Mouse (Mus musculus) layer of hippocampus, postnatal 36 days (tissue): ENCODE data around the gene Ebf3. TPM values are rescaled to one million over a fixed set of nuclear protein-coding genes. Genes with fewer than 3 reads are reported as not detected.

ENCODE experiments used
- DNase-seq, 2 experiments: peaks; one replicate each; pipeline ENCODE4 v3.0.0; 2022
- total RNA-seq, 2 experiments: library from RNA; stranded (reverse); gene quantifications; 2 replicates each; pipeline ENCODE4 v1.2.3; 2021

Gene Ebf3
- total RNA-seq, 2 experiments from 2014 or later = 0.38 to 0.60 TPM

DNA sequence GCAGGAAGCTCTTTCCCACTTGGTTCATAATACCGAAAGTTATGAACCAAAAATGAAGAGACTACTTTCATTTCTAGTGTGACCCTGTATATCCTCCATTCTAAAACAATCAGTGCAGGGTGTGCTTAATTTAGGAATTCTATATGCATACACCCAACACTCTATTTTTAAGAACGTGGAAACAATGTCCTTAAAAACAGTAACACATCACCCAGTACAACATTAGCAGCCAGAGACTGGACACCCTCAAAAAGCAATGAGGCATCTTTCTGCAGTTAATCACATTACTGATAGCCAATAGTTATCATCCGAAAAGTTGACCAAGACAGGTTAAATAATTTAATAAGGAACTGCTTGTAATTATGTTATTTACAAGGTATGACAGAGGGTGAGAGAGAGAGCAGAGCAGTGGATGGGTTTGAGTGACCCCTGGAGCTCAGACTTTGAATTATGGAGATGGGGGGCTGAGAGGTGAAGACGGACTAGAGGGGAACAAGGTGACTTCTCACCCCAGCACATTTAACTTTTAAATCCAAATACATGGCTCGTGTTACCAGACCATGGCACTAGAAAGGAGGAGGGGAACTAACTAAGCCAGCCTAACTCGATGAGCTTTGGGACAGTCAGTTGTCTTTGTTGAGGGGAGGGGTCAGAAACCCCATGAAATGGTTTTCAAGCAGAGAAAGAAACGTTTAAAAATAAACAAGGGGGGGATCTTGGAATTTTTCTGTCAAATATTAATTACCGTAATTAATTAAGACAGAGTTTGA lies 2.7 kb downstream of the Ebf3 start:
- DNase-seq = no peak

DNA sequence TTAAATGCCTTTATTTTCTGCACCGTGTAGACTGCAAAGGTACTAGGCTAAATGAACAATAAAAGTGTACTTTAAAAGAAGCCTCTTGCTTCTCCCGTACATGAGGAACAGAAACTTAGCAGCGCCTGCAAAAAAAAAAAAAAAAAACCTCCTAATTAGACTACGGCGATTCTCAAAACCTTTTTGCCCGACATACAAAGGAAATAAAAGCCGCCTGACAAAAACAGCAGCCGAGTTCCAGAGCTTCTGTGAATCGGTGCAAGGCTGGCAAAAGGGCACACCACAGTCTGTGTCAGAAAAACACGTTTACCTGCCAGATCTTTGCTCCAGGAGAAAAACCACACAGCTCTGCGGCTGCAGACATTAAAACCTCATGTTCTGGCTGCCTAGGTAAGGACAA lies 3.4 kb downstream of the Ebf3 start:
- no peak for DNase-seq

DNA sequence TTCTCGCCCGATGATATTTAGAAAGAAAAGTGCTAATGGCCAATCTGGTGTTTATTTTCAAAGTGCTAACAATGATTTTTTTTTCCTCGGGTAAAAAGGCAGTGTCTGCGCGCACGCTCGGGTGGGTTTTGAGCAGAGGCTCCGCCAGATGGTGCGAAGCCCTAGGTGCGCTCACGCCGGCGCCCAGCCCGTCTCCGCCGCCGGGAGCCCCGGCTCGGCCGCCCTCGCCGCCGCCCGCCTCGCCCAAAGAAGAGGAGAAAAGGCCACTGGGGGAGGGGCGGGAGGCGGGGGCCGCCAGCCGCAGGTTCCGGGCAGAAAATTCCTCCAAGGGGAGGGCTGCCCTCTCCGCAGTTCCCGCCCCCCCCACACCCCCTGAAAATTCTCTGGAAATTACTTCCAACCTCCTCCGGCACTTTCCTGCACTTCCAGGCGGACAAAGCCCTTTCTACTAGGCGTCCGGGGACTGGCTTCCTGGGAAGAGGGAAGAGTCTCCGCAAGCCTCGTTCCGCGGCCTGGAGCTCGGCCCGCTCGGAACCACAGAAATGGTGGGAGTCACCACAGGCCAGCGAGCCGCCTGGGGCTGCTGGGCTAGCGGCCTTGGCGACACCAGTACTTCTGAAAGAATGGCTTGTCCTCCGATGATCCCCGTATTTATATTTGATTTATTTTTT lies 4.0 kb downstream of the Ebf3 start:
- no peak for DNase-seq

DNA sequence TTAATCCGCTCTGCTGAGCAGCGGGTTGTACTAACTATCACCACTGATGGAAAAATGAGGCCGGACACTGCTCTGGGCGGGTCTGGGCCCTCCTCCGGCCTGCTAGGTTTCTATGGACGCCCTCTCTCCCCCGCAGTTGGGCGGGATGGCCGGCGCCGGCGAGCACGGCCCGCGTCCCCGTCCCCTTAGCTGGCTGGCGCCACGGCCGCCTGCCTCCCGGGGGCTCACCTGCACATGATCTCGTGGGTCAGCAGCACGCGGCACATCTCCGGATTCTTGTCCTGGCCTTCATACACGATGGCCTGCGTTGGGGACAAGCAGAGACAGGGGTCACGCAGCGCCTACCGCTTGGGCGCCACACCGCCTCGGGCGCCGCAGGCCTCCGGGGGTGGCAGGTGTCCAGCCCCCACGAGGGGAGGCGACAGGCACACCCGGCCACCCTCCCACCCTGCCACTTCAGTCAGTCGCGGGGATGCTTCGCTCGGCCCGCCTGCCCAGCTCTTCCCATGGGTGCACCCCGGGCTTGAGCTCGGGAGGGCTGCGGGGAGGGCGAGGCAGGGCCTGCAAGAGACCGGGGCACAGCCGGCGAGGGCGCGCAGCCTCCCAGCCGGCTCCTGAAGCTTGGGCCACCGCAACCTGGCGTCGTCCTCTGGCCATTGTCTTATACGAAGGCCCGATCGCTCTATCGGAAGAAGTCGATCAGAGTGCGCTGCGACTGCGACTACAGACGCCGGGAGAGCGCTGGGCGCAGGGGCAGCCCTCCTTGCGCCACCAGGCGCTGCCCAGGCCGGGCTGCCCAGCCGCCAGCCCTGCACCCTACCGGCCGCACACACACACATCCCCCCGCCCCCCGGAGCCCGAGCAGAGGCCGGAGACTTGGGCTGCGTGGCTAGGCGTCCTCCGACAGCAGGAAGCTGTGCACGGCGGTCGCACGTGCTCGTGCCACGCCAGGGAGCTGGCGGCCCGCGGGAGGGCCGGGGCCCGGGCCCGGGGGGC lies 4.9 kb downstream of the Ebf3 start:
- no peak for DNase-seq

DNA sequence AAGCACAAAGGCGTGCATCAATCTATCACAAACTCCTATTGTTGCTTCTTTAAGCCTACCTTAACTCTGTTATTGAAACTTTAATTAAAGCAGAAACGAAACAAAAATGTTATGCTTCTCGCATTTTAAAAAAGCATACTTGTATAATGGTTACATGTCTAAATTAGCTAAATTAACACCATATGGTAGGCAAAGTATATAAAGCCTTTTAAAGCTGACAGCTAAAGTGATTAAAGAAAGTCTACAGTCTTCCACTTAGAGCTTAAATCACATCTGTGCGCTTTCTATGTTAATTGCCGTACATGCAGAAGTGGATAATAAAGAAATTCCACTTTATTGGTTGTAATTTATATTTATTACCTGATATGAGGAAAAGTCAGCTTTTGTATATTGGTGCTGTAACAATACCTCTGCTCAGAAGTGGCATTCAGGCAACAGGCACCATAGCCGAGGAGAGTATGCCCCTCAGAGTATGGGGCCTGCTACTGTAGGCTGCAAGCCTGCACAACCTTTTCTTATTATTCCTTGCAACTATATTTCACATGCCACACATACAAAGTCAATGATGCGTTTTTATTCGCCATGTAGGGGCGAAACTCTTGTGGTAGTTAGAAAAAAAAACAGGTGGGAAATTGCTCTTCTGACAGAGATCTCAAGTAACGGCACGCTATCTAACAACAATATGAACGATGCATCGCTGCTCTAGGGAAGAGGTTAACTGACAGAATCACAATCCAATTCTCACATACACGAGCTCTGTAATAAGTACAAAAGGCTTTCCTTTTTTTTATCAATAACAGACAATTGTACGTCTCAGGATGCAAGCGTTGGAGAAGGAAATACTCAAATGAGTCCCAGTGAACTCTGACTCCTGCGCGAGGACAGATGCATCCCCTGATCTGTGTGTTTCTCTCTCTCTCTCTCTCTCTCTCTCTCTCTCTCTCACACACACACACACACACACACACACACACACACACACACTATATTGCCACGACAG lies 5.9 kb downstream of the Ebf3 start:
- DNase-seq = no peak

DNA sequence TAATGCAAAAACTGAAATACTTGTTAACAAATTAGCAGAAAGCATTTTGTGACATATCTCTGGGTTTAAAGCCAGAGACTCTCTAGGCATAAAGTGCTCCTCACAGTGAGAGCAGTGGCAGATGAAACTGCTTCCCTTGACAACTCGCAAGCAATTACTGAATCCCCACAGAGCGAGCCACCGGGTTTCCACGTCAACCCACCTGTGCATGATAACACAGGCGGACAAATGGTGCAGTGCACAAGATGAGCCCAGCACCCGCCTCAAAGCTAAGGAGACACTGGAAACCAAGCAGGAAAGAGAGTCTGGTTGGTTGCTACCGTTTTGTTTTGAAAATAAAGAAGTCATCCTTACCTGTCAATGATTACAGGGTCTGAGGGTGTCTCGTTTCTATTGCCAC lies 7.1 kb downstream of the Ebf3 start:
- no peak for DNase-seq

DNA sequence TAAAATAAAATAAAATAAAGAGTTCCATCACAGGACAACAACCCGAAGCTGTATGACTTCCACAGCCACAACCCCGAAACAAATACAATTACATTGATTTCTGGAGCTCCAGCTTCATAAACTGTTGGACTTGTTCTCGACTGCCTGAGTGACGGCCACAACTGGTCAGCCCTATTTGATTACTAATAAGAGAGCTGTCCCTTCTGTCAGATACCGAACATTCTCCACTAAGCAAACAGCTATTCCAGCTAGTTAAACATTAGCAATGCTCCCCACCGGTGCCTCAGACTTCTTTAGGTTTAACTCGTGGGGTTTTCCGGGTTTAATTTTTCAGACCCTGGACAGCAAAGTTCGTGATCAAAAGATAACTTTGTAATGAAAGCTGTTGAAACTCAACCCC lies 8.1 kb downstream of the Ebf3 start:
- DNase-seq = no peak

DNA sequence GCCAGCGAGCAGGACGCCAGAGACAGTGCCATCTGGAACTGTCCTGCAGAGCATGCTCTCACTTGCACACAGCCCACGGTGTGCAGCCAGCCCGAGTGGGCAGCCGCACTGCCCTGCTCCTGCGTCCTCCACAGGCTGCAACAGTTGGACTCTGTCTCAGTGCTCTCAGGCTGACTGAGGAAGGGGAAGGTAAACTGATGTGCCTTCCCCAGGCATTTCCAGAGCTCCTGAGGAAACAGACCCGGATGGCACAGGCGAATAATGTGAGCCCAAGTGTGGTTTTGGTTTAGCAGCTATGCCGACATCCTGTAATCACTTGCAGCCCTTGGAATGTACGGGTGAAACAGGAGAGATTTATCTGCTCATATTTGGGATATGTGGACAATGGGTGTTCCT lies 10.5 kb downstream of the Ebf3 start:
- DNase-seq = no peak

DNA sequence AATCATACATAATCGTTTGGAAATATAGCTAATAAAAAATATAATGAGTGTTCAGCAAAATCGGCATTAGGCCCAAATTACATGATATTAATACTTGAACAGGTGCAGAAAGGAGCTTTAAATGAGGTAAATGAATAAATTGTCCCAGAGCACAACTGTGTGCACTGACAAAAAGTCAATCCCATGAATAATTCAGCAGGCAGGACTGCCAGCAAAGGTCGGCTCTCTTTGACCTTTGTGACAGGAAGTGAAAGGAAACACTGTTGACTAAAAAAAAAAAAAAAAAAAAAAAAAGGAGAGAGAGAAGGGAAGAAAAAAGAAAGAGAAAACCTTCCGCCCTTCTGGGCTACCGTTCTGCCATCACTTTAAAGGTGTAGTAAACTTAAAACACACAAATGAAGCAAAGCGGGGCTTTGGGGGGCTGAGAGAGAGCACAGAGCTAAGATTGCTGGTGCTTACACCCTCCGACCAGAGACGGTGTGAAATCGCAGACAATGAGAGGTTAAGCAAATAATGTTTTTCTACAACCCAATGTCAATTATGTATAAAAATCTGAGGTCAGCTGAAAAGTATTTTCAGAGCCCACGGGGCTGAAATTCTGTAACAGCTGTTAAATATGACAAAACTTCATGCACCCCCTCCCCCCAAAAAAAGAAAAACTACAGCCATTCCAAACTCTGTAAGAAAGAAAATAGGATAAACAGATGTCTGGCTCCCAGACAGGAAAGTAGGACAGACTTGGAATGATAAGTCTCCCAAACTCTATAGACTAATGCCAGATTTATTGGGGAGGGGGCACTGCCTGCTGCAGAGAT lies 11.1 kb downstream of the Ebf3 start:
- no peak for DNase-seq

DNA sequence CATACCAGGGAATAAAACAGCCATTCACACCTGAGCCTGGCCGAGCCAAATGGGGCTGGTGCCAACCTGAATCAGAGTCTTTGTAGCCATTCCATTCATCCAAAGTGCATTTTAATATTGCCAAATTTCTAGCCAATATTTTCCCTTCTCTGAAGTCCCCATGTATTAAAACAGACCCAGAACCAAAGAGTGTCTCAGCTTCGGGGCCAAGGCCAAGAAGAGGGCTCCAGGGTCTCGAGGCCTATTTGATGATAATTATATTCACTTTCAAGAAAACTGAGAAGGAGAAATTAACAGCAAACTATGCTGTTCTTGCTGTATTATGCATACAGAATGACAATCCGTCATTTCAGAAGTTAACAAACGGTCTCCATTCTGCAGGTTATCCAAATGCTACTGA lies 12.1 kb downstream of the Ebf3 start:
- no peak for DNase-seq

DNA sequence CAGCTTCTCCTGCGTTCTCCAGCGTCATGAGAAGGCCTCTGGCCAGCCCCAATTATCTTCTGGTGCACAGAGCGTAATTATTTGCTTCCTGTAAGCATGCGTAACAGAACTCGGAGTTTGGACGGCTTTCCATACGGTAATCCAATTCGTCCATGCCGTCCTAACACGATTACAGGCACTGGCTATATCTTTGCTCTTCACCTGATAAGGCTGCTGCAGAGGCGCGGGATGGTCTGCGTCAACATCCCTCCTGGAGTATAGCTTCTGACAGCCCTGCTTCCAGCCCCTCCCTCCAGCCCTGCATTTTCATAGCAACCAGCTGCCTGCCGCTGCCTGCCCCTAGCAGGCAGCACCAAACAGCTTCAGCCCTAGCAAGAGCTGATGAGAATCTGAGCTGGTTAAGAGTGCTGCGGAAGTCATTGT lies 12.9 kb downstream of the Ebf3 start:
- no peak for DNase-seq

DNA sequence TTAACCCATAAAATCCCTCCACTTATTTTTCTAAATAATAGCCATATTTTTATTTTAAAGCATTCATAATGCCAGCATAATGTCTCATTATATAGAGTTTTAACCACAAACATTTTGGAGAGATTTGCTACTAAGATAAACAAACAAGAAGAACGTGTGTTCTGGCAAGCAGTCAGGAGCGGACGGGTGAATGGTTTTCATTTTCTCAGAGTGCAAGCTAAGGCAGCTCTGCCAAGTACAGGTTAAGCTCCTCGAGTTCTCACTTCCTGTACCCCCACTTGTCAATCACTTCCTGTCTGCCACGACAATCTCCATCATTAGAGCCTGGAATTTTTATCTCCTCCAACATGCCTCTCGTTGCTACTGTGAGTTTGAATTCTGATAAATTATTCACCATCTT lies 13.4 kb downstream of the Ebf3 start:
- no peak for DNase-seq

DNA sequence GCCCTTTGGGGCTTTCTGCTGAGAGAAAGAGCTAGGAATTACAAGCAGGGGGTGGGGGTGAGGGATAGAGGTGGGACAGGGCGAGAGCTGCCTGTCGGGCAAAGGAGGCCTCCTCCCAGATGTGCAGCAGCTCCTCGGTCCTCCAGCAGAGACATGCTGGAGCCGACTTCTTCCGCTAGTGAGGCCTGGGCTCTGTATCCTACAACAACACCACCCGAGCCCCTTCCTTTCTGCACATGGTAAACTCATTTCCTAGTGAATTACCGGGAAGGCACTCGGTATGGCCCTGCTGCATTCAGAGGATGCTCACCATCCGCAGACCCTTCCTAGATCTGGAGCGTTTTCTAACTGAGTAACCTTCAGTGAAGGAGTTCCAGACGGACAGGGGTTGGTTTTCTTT lies 14.1 kb downstream of the Ebf3 start:
- no peak for DNase-seq

DNA sequence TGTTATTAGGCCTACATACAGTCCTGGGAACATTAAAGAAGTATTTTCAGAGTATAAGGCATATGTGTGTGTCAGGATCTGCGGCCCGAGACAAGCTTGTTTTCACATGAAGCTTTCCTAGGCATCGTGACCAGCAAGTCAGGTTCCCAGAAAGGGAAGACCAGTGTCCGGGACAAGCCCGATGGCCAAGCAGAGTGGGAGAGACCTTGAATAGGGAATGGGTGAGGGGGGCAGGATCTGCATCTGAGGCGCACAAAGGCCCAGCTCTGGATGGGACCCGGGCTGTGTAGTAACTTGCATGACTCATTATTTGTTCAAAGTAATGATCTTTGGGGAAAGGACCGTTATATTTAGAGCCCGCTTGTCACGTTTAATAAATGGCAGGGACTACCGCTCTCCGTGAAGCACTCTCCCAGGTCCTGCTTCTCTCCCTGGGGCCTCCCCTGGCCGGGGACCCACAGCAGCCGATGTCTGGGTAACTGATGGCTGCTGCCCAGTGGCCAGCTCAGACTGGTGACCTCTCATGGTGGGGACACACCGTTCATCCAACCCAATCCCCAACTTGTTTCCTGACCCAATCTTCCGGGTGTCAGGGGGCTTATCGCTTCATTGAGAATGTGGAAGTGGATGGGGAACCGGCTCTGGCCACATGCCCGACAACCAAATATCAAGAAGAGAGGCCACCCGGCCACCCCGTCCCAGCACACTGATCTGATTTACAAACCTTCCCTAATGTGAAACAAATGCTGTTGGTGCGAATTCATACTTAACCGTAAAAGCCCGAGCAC lies 16.5 kb downstream of the Ebf3 start:
- no peak for DNase-seq

DNA sequence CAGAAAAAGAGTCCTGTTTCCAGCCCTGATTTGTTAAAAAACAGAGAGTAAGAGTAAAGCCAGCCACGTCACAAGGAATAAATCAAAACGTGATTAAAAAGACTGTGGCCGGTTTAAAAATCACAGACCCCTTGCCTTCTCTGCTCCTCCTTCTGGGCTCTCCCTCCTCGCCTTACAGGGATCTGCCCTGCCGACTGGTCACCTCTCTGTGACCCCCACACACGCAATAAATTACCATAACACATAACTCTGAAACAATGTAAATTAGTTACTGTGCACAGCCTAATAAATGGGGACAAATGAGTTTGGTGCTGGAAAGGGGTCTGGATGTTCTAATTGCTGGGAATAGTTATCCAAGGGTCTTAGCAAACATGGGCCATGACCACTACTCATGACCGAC lies 17.1 kb downstream of the Ebf3 start:
- DNase-seq = no peak

DNA sequence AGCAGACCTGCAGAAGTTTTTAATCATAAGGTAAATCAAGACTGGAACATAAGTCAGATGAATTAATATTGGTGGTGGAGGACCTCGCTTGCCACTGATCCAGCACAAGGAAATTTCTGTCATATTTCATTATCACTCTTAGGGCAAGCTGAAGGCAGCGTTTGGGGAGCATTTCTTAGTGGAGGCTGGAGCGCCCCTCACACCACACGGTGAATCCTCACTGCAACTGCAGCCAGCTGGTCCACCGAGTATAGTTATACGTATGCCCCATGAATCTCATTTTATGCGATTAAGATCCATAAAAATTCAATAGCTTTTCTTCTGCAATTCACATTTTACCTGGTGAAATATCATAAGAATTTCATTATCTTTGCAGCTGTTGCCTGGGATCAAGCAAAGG lies 18.6 kb downstream of the Ebf3 start:
- no peak for DNase-seq

DNA sequence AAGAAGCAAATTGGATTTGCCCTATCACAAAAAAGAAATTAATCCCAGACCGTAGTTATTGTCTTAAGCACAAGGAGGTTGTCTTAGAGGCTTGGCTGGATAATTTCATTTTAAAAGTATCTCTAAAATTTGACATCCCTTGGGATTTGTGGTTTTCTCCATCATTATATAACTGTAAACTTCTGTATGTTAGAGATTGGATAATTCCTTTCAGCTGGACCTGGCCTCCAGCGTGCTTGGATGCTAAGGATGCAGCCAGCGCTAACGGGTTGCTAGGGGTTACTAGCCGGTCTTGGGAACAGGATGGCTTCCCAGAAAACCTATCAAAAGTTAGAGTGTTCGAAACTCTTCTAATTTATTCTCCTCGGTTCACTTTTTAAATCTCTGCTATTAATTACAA lies 19.8 kb downstream of the Ebf3 start:
- DNase-seq = no peak

DNA sequence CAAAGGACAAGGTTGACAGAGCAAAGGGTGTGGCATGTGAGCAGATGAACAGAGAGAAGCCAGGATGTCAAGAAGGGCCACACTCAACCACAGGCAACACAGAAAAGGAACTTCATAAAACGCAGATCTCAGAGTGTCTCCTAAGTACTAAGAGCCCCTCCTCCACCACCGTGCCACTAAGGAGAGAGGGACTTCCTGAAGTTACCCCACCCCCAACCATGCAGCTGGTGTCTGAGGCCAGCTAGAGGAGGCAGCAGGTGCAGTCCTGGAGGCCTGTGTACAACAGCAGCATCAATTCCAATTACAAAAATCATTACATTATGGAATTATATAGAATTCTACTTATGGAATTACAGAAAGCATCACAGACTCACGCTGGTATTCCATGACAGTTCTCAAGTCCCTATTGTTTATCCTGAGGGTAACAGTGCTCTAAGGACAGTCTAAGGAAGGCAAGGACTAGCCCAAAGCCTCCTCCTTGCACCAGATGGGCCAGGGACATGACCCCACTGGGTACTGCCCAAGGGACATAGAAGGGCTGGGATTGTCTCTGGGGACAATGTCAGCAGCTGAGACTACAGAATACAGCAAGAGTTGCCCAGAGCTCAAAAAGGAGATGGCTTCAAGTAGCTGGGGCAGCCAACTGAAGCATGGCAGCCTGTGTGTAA lies 24.8 kb downstream of the Ebf3 start:
- no peak for DNase-seq

DNA sequence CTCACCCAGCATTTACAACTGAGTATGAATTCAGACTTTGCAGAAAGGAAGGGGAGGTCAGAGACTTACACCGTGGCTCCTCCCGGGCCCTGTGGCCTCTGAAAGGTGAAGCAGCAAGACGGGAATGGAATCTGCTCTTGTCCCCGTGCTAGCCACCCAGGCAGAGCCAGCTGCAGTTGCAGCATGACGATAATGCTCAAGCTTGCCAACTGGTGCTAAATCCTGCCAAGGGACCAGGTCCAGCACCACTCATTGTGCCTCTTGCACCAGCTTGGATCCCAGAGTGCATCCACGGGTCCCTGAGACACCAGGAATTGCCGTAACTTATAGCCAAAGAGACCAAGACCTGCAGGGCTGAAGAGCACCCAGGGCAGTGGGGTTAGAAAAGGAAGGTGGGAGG lies 36.1 kb downstream of the Ebf3 start:
- no peak for DNase-seq

DNA sequence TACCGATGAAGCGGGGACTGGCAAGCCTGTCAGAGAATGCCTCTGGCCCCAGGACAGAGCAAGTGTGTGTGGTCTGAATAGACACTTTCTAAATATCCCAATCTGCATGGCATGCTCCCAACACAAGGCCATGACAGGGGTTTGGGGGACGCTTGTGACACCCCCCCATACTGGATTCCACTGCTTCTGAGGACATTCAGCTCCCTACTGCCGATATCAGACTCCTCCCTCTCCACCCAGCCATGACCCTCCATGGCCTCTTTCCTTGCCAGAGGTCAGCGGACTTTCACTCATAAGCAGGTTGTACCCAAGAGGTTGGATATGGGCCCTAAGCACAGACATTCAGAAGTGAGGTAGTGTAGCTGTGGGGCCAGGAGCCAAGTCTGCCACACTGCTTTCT lies 36.5 kb downstream of the Ebf3 start:
- DNase-seq = no peak
